Mouse (Mus musculus) bone marrow, adult 2 months (tissue): ENCODE results near the gene Rnf41.

Source experiments
- CTCF ChIP-seq: fragments of 200-500 bp; IDR thresholded peaks from 2 replicates; pipeline ENCODE4 v1.5.1; 2011; ENCODE audit warnings: low read length, control low read depth; ENCODE audit not compliant: control insufficient read depth, insufficient read depth
- POLR2A ChIP-seq: fragments of 200-500 bp; IDR thresholded peaks from 2 replicates; pipeline ENCODE4 v1.6.1; 2011; ENCODE audit warnings: low read depth, mild to moderate bottlenecking, control low read depth, low read length, borderline replicate concordance; ENCODE audit not compliant: control insufficient read depth

- TF ChIP-seq CTCF (no peak), POLR2A (no peak)
Observed at GRCm38 (mm10) chr10:128377940-128378448, 33.5 kb upstream of the Rnf41 start.
